Mouse (Mus musculus): ENCODE data around the gene Ephb1. TPM values are rescaled to one million over a fixed set of nuclear protein-coding genes. Genes with fewer than 3 reads are reported as not detected.

Ephb1 gene
- polyA plus RNA-seq, 1 experiment, result 2.5 TPM

DNA sequence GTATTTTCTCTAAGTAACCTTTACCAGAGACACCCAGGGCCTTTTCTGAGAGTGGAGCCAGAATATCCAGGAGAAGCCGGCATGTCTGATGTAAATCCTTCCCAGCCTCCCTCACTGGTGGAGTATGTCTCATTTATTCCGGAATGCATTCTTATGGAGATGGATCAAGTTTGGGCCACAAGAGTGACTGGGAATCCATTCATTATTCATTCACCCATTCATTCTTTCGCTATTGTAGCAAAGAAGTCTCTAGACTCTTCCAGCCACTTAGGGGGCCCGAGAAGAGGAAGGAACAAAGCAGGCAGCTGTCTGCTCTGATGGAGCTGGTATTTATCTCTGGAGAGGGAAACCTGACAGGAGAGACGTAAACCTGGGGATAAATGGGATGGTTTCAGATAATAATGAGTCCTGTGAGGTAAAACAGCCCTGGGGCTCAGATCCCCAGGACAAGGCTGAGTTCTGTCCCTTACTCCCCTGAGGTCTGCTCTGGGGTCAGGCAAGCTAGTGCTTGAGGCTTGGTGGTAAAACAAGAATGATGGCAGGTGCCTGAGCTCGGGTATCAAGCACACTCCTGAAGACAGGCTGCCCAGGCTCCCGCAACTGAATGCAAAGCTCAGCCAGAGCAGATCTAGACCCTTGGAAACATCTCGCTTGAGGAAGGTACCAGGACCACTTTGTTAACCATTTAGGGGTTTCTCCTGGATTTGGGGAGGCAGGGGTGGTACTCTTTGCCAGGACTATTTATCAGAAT, 309.2 kb downstream of the Ephb1 start:
- H3K4me3 ChIP-seq, result no peak overlapping the region
- no peak overlapping the region for H3ac ChIP-seq (ENCODE audit: control insufficient read depth, insufficient read length)
- no peaks in the 10 kb centered on the region for H3K27me3 ChIP-seq (ENCODE audit: control insufficient read depth, insufficient read depth, insufficient read length)
- no peak overlapping the region for H3K4me2 ChIP-seq (ENCODE audit: low read depth)
- no peaks in the 10 kb centered on the region for H3K36me3 ChIP-seq (ENCODE audit: control insufficient read depth, insufficient read depth)
- H3K79me2 ChIP-seq (ENCODE audit: control insufficient read depth, insufficient read depth), result no peaks in the 10 kb centered on the region
- TF ChIP-seq POLR2AphosphoS2 (IDR thresholded peaks at IDR 0.05; ENCODE audit: insufficient read length, low read depth) (no peak), POLR2A (IDR thresholded peaks at IDR 0.05; ENCODE audit: insufficient read length, low read depth) (no peak), USF1 (IDR thresholded peaks at IDR 0.05; ENCODE audit: low read depth) (no peak), TCF3 (IDR thresholded peaks at IDR 0.05; ENCODE audit: insufficient read length, low read depth) (no peak), REST (IDR thresholded peaks at IDR 0.05; ENCODE audit: insufficient read depth, insufficient read length) (no peak), E2F4 (IDR thresholded peaks at IDR 0.05; ENCODE audit: insufficient read depth) (no peak), MYOG (IDR thresholded peaks at IDR 0.05; ENCODE audit: control insufficient read depth in 1 of 3, insufficient read depth in 1 of 3, insufficient read length in 2 of 3, low read depth in 2 of 3) (no peak), MAX (IDR thresholded peaks at IDR 0.05; ENCODE audit: low read depth) (no peak), SRF (IDR thresholded peaks at IDR 0.05; ENCODE audit: control insufficient read depth, insufficient read length, low read depth) (no peak), TCF12 (IDR thresholded peaks at IDR 0.05; ENCODE audit: insufficient read depth, poor library complexity, severe bottlenecking) (no peak), MYOD1 (IDR thresholded peaks at IDR 0.05; ENCODE audit: control insufficient read depth in 1 of 3, insufficient read length in 2 of 3, low read depth in 2 of 3) (no peak), CEBPB (IDR thresholded peaks at IDR 0.05; ENCODE audit: insufficient read depth, poor library complexity, severe bottlenecking) (no peak)

DNA sequence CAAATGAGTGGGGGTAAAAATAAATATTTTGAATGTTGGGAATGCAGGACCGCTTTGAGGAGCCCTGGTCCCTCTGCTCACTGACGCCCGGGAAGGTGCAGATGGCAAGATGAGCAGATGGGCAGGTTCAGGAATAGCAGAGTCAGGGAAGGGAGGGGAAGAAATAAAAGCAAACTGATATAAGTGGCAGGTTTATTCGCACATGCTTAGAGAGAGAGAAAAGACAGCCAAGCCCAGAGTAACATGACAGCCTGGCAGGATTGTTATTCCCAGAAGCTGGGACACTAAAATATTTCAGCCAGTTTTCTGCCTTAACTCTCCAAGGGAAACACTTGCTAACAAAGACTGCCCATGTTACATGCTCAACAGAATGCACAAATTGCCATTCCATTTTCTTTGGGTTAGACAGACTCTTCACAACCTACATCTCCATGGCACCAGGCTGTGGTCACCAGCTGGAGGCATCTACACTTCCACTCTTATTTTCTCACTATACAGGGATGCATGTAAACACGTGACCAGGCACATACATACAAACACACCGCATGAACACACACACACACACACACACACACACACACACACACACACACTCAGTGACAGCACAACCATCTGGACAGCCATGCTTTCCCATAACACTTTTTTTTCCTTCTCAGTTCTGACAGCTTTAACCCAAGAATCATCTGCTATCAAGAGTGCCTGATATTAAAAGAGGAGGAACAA, 315.3 kb downstream of the Ephb1 start:
- H3K79me2 ChIP-seq (ENCODE audit: control insufficient read depth, insufficient read depth), result no peaks in the 10 kb centered on the region

DNA sequence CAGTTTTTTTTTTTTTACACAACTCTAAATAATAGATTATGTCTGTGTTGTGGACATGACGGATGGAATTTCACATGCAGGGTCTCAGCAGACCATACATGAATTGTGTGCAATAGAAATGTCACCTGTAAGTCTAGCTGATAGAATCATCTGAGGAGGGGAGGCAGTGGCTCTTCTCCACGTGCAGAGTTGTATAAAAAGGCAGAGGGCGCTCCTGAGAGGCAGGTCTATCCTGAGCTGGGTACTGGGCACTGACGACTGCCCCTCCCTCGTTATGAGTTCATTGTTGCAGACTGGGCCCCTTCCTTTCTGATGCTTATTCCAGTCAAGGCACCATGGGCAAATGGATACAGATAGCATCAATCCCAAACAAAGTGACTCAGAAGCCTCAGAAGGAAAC, 318.4 kb downstream of the Ephb1 start:
- H3K4me2 ChIP-seq (ENCODE audit: low read depth), result no peak overlapping the region
- no peaks in the 10 kb centered on the region for H3K79me2 ChIP-seq (ENCODE audit: control insufficient read depth, insufficient read depth)
- H3K27me3 ChIP-seq (ENCODE audit: control insufficient read depth, insufficient read depth, insufficient read length), result no peaks in the 10 kb centered on the region
- no peak overlapping the region for H3ac ChIP-seq (ENCODE audit: control insufficient read depth, insufficient read length)
- TF ChIP-seq E2F4 (IDR thresholded peaks at IDR 0.05; ENCODE audit: insufficient read depth), result no peak
- TF ChIP-seq TCF12 (IDR thresholded peaks at IDR 0.05; ENCODE audit: insufficient read depth, poor library complexity, severe bottlenecking), result no peak
- TF ChIP-seq MYOD1 (IDR thresholded peaks at IDR 0.05; ENCODE audit: control insufficient read depth in 1 of 3, insufficient read length in 2 of 3, low read depth in 2 of 3), result no peak
- no peak for TF ChIP-seq POLR2A (IDR thresholded peaks at IDR 0.05; ENCODE audit: insufficient read length, low read depth)
- no peak for TF ChIP-seq MAX (IDR thresholded peaks at IDR 0.05; ENCODE audit: low read depth)
- TF ChIP-seq USF1 (IDR thresholded peaks at IDR 0.05; ENCODE audit: low read depth), result no peak
- TF ChIP-seq POLR2AphosphoS2 (IDR thresholded peaks at IDR 0.05; ENCODE audit: insufficient read length, low read depth), result no peak
- no peak for TF ChIP-seq TCF3 (IDR thresholded peaks at IDR 0.05; ENCODE audit: insufficient read length, low read depth)
- no peak for TF ChIP-seq MYOG (IDR thresholded peaks at IDR 0.05; ENCODE audit: control insufficient read depth in 1 of 3, insufficient read depth in 1 of 3, insufficient read length in 2 of 3, low read depth in 2 of 3)
- no peak for TF ChIP-seq CEBPB (IDR thresholded peaks at IDR 0.05; ENCODE audit: insufficient read depth, poor library complexity, severe bottlenecking)
- no peak overlapping the region for H3K4me3 ChIP-seq
- no peaks in the 10 kb centered on the region for H3K36me3 ChIP-seq (ENCODE audit: control insufficient read depth, insufficient read depth)

More for the DNA sequence above, 315.3 kb downstream of the Ephb1 start:
- TF ChIP-seq TCF3 (IDR thresholded peaks at IDR 0.05; ENCODE audit: insufficient read length, low read depth), result no peak
- Histone ChIP-seq H3K36me3 (ENCODE audit: control insufficient read depth, insufficient read depth) (no peaks in the 10 kb centered on the region), H3K27me3 (ENCODE audit: control insufficient read depth, insufficient read depth, insufficient read length) (no peaks in the 10 kb centered on the region), H3K4me2 (ENCODE audit: low read depth) (no peak overlapping the region), H3ac (ENCODE audit: control insufficient read depth, insufficient read length) (no peak overlapping the region), H3K4me3 (no peak overlapping the region)

DNA sequence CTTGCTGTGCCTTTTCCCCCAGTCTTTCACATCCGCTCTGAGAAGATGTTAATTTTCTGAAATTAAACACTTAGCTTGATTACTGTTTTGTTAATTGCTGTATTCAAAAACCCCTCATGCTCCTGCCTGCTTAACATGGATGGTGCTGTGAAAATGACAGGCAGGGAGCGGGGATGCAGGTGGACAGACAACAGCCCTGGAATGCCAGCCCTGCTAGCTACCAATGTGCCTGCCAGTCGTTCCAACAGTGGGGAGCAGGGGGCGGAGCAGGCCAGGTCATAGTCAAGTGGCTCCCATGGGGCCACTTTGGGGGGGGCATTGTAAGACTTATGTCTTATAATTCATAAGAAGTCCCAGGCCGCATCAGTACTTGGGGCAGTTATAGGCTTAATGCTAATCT, 321.3 kb downstream of the Ephb1 start:
- Histone ChIP-seq H3K4me3 (no peak overlapping the region), H3K79me2 (ENCODE audit: control insufficient read depth, insufficient read depth) (no peaks in the 10 kb centered on the region), H3K27me3 (ENCODE audit: control insufficient read depth, insufficient read depth, insufficient read length) (no peaks in the 10 kb centered on the region), H3K36me3 (ENCODE audit: control insufficient read depth, insufficient read depth) (no peaks in the 10 kb centered on the region), H3ac (ENCODE audit: control insufficient read depth, insufficient read length) (no peak overlapping the region), H3K4me2 (ENCODE audit: low read depth) (no peak overlapping the region)
- no peak for TF ChIP-seq MYOG (IDR thresholded peaks at IDR 0.05; ENCODE audit: control insufficient read depth in 1 of 3, insufficient read depth in 1 of 3, insufficient read length in 2 of 3, low read depth in 2 of 3)
- TF ChIP-seq REST (IDR thresholded peaks at IDR 0.05; ENCODE audit: insufficient read depth, insufficient read length), result no peak
- TF ChIP-seq MYOD1 (IDR thresholded peaks at IDR 0.05; ENCODE audit: control insufficient read depth in 1 of 3, insufficient read length in 2 of 3, low read depth in 2 of 3), result no peak
- TF ChIP-seq USF1 (IDR thresholded peaks at IDR 0.05; ENCODE audit: low read depth), result no peak
- no peak for TF ChIP-seq CEBPB (IDR thresholded peaks at IDR 0.05; ENCODE audit: insufficient read depth, poor library complexity, severe bottlenecking)
- TF ChIP-seq TCF12 (IDR thresholded peaks at IDR 0.05; ENCODE audit: insufficient read depth, poor library complexity, severe bottlenecking), result no peak
- no peak for TF ChIP-seq TCF3 (IDR thresholded peaks at IDR 0.05; ENCODE audit: insufficient read length, low read depth)
- no peak for TF ChIP-seq E2F4 (IDR thresholded peaks at IDR 0.05; ENCODE audit: insufficient read depth)

DNA sequence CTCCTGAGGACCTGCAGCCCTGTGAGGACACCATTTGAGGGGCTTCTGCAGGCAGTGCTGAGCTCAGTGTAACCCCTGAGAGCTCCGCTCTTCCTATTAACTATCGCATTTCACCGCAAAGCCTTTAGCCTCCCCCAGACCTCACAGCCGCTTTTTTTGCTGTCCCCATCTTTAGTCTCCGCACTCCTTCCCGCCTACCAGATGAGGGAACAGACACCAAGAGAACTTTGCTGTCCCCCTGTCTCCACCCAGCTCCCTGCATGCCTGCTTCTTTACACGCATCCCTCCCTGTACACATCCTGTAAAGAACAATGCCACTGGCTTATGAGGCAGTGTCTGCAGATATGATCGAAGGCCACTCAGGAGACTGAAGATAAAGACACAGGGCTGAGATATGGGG, 322.1 kb downstream of the Ephb1 start:
- H3ac ChIP-seq (ENCODE audit: control insufficient read depth, insufficient read length), result no peak overlapping the region
- no peaks in the 10 kb centered on the region for H3K27me3 ChIP-seq (ENCODE audit: control insufficient read depth, insufficient read depth, insufficient read length)
- H3K4me2 ChIP-seq (ENCODE audit: low read depth), result no peak overlapping the region
- no peaks in the 10 kb centered on the region for H3K79me2 ChIP-seq (ENCODE audit: control insufficient read depth, insufficient read depth)
- no peak overlapping the region for H3K4me3 ChIP-seq
- TF ChIP-seq USF1 (IDR thresholded peaks at IDR 0.05; ENCODE audit: low read depth), result no peak
- TF ChIP-seq MAX (IDR thresholded peaks at IDR 0.05; ENCODE audit: low read depth), result no peak
- no peak for TF ChIP-seq POLR2A (IDR thresholded peaks at IDR 0.05; ENCODE audit: insufficient read length, low read depth)
- TF ChIP-seq POLR2AphosphoS2 (IDR thresholded peaks at IDR 0.05; ENCODE audit: insufficient read length, low read depth), result no peak
- TF ChIP-seq MYOG (IDR thresholded peaks at IDR 0.05; ENCODE audit: control insufficient read depth in 1 of 3, insufficient read depth in 1 of 3, insufficient read length in 2 of 3, low read depth in 2 of 3), result no peak
- no peak for TF ChIP-seq MYOD1 (IDR thresholded peaks at IDR 0.05; ENCODE audit: control insufficient read depth in 1 of 3, insufficient read length in 2 of 3, low read depth in 2 of 3)
- no peak for TF ChIP-seq E2F4 (IDR thresholded peaks at IDR 0.05; ENCODE audit: insufficient read depth)
- no peak for TF ChIP-seq CEBPB (IDR thresholded peaks at IDR 0.05; ENCODE audit: insufficient read depth, poor library complexity, severe bottlenecking)
- TF ChIP-seq TCF3 (IDR thresholded peaks at IDR 0.05; ENCODE audit: insufficient read length, low read depth), result no peak
- TF ChIP-seq TCF12 (IDR thresholded peaks at IDR 0.05; ENCODE audit: insufficient read depth, poor library complexity, severe bottlenecking), result no peak
- no peak for TF ChIP-seq SRF (IDR thresholded peaks at IDR 0.05; ENCODE audit: control insufficient read depth, insufficient read length, low read depth)
- TF ChIP-seq REST (IDR thresholded peaks at IDR 0.05; ENCODE audit: insufficient read depth, insufficient read length), result no peak
- no peaks in the 10 kb centered on the region for H3K36me3 ChIP-seq (ENCODE audit: control insufficient read depth, insufficient read depth)

Measured in myocyte (in vitro differentiated cells).